Mouse (Mus musculus) erythroblast, adult 5-6 weeks (primary cell): ENCODE results near the gene Doc2a. TPM values are rescaled to one million over a fixed set of nuclear protein-coding genes. Genes with fewer than 3 reads are reported as not detected.

ENCODE experiments used
- ATAC-seq: replicated peaks from 2 replicates; pipeline ENCODE4 v1.8.0; 2016; ENCODE audit warnings: moderate number of reproducible peaks, mild to moderate bottlenecking, moderate TSS enrichment, inconsistent platforms; ENCODE audit not compliant: poor library complexity, low FRiP score, severe bottlenecking
- total RNA-seq, 2 experiments: library from RNA; stranded (forward) in 1 of 2; stranded (reverse) in 1 of 2; fragments of 150-400 nt in 1 of 2; fragments of 200-764, 138-1000 nt in 1 of 2; gene quantifications; 2 replicates each; pipeline versions ENCODE4 v1.2.3 to v1.2.4; 2015 to 2017; ENCODE audit warnings: low replicate concordance in 2 of 2

Gene Doc2a
- total RNA-seq, 2 experiments from 2014 or later: not detected

DNA sequence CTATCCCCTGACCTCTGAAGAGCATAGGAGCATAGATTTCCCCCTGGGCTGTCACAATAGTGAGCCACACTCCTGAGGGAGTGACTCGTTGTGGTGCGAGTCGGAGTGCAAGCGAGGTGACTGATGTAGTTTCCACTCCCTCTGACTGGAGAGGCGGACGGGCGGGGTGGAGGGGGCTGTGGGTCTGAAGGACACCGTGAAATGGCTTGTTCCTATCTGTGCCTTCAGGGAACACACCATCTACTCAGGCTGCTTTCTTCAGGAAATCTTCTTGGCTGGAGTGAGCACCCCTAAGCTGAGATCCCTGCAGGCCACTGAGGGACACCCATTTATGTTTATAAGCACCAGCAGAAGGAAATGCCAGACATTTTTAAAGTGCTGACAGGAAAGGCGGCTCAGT, 24.5 kb upstream of the Doc2a start:
- ATAC-seq: no peak

DNA sequence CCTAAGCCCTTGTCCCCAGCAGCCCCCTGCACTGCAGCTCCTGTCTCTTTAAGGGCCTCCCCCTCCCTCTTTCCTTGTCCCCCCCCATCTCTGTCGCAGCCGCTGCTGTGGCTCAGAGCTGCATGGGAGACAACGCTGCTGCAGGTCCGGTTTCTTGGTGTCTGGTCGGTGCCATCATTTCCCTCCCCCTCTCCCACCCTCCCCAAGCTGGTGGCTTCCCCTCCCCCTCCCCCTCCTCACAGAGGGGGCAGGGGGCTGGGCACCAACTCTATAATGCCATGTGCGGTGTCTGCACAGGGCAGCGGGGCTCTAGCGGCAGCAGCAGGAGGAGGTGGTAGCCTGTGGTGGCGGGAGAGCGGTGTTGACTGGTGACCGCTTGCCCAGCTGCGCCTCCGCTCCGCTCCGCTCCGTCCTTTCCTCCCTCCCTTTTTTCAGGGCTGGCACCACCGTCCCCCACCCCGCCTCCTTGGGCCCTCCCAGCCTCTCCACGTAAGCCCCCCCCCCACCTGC, 24.0 kb upstream of the Doc2a start:
- no peak for ATAC-seq

DNA sequence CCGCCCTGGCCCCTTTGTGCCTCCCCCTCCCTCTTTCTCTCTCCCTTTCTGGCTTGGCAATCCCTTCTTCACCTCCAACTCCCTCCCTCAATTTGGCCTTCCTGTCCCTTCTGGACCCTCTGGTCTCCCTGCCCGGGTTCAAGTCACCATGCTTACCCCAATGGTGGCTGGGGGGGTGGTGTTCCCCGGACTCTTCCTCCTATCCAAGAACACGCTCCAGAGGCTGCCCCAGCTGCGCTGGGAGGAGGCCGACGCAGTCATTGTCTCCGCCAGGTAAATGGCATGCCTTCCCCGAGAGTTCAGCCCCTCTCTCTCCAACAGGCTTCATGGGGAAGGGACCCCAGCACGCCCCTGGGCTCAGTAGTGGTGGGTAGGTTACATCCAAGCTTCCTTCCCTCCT, 23.3 kb upstream of the Doc2a start:
- no peak for ATAC-seq

DNA sequence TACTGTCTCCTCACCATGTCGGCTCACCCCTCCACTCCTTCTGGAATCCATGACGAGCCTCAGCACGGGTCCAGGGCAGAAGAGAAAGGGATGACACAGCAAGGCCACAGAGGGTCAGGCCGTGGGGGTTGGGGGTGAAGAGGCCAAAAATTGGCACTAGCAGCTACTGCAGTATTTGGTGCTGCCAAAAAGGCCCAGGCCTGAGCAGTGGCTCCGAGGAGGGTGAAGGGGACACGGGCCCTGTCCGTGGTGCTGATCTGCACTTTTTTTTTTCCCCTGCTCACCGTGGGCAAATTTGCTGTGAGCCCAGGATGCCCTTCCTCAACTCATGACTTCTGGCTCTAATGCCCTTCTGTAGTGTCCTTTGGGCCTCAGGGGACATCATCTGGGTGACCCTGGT, 21.8 kb upstream of the Doc2a start:
- ATAC-seq: no peak

DNA sequence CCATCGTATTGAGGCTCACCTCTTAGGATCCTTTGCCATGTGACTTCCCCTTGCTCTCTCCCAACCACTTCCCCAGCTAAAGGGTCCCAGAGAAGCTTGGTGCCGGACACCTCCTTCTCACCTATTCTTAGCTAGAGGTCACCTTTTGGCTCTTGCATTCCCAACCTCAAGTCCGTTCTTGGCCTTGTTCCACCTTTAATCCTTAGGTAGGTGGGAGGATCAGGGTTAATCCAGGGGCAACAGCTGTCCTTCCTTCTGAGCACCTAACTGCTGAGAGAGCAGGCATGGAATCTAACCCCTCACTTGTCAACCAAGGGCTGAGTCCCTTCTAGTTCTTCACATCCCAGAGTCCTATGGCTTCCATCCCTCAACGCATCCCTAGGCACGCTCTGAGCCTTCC, 21.3 kb upstream of the Doc2a start:
- no peak for ATAC-seq

DNA sequence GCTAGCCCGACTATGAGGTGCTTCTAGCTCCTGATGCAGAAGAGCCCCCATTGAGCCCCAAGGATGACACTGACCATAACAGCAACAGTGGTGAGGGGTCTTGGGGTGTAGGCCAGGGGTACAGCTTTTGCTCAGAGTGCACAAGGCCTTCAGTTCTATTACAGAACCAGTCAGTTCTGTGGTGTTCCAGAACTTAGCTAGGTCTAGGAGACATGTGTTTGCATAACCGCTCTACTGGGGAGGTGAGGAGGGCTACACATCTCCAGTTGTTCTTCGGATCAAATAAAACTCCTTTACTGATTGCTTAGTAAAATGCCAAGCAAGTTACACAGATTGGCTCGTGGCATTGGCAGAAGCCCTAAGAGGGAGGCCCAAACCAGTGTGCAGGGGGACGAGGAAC, 15.7 kb upstream of the Doc2a start, which contains the start of gene 4930451I11Rik:
Gene 4930451I11Rik, minus strand, starts transcription at position 101 of the 400 bp plus-strand sequence.
- peak; percentile 11; the same call in 1 of the 2 replicates for ATAC-seq

DNA sequence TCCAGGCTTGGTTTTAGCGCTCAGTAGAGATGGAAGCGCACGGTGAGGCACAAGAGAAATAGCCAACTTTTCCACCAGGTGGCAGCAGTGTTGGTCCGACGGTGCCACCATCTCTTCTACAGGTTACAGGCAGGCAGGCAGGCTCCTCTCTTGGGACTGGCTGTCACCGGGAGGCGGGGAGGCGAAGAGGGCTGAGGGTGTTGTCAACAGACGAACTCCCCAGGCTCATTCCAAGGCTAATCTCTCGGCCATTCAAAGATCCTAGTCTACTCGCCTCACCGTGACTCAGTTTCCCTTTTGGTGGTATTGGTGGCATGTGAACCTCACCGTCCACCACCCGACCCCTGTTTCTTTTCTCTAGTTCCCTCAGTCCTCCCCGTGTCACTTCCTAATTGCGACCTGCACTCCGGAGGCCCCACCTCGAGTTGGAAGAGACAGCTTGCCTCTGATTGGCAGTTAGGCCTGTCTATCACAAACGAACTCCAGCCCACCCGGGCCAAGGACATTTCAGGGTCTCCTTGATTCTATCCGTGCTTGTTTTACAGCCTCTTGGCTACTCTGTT, 15.1 kb upstream of the Doc2a start:
- ATAC-seq: peak; percentile 84

DNA sequence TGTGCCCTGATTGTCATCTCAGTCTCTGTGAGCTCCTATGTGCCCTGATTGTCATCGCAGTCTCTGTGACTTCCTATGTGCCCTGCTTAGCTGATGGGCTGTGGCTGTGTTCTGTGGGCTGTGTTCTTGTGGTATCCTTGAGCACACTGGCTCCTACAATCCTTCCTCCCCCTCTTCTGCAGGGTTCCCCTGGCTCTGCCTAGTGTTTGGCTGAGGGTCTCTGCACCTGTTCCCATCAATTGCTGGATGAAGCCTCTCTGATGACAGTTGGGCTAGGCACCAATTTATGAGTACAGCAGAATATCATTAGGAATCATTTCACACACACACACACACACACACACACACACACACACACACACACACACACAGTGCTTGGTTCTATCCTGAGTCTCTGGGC, 13.9 kb upstream of the Doc2a start:
- ATAC-seq: no peak

DNA sequence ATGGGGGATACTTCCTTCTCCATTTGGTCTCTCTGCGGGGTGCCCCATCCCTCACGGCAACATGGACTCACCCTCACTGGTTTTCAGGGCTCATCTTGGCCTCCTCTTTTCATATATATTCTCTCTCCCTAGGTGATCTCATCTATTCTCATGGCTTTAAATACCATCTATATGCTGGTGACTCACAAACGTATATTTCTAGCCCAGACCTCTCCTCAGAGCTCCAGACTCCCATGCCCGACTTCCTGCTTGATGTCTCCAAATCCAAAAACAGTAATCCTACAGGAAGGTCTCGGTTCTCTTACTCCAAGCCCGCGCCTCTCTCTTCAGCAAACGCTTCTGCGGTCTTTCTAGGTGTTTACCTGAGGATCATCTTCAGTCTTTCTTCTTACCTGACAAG, 3.9 kb upstream of the Doc2a start:
- no peak for ATAC-seq

DNA sequence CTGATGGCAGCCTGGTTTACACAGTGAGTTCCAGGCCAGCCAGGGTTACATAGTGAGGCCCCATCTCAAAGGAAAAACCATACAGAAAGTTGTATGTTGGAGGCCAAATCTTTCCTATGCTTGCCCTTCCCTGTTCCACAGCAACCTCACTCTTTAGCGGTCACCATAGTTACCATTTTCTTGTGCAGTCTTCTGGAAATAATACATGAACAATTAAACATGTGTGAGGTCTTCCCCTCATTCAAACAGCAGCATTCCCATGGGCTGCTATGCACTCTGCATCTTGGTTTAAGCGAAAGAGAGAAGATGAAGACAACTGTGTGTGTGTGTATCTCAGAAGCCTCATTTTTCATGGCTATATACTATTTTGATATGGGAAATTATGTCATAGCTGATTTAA, 1.7 kb upstream of the Doc2a start:
- no peak for ATAC-seq

DNA sequence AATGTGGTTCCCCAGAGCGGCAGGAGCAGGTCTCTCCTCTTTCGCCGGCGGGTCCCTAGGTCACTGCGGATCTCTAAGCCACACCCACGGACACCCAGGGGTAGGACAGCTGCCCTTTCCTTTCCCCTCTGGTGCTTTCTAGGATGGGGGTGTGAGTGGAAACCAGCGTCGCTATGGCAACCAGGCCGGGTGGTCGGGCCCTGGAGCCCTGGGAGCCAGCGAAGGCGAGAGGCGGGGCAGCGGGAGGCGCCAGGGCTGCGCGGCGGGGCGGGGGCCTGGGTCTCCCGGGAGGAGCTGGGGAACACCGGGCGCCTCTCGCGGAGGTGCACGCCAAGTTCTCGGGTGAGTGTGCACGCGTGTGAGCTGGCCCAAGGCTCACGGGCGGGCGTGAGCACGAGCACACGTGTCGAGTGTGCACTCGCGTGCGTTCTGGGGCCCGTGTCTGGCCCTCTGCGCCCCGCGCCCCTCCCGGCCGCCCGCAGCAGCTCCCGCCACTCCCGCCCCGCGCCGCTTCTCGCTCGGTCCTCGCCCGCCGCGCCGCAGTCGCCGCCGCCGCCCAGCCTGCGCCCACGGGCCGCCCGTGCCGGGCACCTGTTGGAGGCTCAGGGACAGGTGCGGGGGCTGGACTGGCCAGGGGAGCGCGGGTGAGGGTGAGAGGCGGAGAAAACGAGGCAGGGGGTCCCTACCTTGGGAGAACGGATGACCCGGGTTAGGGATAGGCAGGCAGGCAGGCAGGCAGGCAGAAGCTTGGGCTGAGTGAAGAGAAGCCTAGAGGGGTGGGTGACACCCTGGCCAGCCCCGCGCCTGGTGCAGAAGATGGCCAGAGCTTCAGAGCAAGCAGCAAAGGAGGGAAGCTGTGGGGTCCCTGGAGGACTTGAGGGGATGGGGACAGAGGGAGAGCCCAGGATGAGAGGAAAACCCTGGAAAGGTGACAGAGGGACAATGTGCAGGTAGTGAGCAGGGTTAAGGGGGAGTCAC, 494 bp downstream of the Doc2a start:
- no peak for ATAC-seq

DNA sequence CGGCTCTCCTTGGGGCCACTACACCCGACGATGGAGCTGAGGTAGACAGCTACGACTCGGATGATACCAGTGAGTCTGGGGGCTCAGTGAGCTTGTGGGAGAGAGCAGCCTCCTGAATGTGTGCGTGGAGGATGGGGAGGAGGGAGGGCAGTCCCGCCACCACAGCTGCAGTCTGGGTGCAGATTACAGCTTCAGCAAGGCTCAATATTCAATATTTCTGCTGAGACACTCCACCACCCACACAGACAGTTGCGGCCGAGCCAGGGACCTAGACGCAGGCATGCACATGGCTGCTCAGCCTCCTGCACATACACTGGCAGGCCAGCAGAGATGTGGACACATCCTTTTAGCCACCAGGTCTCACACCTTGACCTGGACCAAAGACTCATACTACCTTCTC, 1.6 kb downstream of the Doc2a start:
- ATAC-seq: no peak

DNA sequence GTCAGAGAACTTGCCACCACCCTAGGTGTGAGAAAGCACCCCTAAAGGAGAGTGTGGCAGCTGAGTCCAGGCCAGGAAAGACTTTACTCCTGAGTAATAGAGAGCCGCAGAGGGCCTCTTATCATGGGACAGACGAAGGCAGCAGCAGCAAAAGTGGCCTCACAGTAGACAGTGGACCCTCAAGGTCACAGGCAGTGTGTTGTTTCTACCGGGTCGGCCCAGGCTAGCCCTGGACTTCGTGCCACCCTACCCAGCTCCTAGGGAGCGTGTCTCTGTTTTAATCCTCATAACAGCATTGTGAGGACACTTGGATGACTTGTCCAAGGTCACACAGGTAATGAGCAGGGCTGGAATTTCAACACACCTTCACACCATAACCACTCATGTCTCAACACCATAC, 2.9 kb downstream of the Doc2a start:
- no peak for ATAC-seq

DNA sequence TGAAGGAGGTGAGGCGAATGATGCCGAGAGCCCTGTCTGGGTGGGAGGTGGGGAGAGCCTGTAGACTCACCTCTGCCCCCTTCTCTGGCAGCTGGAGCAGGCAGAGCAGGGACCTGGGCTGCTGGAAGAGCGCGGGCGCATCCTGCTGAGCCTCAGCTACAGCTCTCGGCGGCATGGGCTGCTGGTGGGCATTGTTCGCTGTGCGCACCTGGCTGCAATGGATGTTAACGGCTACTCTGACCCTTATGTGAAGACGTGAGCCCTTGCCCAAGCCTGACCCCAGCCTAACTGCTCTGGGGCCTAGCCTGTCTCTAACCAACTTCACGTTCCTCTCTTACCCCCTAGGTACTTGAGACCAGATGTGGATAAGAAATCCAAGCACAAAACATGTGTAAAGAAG, 4.0 kb downstream of the Doc2a start:
- no peak for ATAC-seq

DNA sequence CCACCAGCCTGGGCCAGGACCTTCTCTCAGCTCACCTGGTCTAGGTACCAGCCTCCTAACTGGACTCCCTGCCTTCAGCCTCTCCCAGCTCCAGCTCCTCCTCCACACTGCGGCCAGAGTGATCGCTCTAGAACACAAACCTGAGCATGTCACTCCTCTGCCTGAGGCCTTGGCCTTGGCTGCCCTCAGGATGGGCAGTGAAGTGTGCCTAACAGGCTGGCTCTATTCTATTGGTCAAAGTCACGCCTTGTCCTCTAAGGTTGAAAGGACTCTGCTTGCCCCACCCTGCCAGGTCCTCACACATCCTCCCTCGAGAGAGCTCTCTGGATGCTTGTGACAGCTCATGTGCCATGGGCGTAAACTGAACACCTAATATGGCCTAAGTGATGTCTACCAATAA, 6.2 kb downstream of the Doc2a start:
- ATAC-seq: no peak

DNA sequence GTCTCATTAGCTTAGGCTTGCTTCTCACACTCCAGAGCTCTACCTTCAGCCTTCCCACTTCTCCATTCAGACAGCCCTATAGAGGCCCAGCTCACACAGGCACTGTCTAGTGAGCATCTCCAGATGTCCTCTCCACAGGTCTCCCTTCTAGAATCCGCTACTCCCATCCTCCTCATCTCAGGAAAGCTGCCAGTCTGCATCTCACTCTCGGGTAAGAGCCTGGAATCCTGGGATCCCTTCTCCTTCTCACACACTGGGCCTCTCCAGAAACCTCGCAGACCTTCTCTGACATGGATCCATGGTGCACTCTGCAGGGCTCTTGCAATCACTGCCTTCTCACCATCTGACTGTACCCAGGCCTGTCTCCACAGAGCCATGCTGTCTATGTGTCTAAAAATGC, 8.4 kb downstream of the Doc2a start:
- no peak for ATAC-seq

DNA sequence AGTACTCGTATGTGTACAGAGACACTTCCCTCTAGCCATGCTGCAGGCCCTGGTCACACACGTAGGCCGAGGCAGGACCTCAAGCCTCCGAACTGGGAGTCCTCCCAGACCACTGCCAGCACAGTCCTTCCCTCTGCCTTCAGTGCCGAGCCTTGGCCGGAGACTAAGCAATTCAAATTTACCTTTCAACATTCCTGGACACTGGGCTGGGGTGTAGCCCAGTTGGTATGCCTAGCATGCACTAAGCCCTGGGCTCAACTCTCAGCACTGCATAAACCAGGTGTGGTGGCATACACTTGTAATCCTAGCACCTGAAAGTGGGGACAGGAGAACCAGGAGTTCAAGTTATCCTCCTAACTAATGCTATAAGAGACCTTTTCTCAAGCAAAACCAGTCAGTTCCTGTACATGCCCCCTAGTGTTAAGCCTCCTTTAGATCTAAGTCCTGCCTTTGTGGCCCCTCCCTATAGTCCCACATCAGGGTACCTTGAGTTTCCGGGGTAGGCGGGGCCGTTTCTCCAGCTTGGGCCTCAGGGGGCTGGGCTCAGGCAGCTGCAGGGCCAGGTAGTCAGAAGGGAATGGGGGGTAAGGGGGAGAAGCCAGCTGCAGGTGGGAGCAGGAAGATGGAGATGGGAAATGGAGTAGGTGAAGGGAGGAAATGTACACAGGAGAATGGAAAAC, 9.7 kb downstream of the Doc2a start:
- no peak for ATAC-seq

DNA sequence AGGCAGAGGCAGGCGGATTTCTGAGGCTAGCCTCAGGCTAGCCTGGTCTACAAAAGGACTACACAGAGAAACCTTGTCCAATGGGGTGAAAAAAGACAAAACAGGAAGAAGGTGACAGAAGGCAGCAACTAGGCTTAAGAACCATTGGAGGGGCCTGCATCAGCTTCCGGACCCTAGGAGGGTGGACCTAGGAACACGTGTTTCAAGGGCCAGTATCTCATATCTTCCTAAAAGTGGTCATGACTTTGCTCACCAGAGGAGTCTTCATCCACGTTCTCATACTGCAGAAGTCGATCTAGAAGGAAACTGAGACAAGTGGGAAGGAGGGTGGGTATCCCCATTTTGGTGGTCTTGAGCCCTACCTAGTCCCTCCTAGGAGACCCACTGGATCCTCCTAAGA, 13.8 kb downstream of the Doc2a start:
- ATAC-seq: no peak

DNA sequence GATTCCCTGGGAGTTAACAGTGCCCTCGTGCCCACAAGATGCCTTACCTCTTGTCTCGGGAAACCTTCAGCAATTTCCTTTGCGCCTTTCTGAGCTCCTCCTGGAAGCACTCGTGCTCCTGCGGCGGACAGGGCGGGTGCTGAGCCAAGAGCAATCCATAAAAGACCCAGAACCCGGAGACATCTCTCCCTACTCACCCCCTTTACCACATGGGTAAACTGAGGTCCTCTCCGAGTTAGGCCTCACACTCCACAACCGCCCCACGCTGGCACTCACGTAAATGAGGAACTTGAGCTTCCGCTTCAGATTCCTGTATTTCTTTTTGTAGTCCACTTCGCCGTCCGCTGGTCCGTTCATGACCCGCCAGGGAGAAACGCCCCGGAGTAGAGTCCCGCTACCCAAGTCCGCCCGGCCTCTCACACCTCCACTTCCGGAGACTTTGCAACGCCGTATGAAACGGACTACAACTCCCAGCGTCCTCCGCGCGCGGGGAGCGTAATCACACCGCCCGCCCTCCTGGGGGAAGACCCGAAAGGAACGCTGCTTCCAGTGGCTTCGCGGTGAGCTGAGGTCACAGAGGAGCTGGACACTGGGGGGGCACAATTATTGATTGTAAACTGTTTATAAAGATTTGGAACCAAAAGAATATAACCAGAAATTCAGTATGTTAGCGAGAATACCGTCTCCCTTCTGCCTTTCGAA, 14.4 kb downstream of the Doc2a start, which contains the start of gene Hirip3:
Gene Hirip3, plus strand, starts transcription at position 544 of the 702 bp plus-strand sequence.
- ATAC-seq: peak; percentile 86
